Mouse (Mus musculus): ENCODE results near the gene Ptprt.

The Ptprt gene

DNA sequence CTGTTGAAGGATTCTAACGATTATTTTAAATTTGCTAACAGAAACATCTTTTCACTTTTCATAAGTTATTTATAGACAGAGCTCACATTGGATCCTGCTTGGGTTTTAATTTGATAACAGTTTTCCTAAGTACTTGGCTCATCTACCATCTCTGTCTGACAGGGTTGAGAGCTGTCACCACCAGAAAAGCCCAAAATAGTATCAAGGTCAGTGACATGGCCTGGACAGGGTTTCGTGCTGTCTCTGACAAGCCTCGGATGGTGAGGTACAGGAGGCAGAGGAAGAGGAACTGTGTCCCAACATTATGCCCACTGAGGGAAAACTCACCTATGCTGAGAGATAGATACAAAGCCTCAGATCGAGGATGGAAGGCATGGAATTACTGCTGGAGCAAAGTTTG, 79.3 kb downstream of the Ptprt start:
- no peak for DNase-seq

DNA sequence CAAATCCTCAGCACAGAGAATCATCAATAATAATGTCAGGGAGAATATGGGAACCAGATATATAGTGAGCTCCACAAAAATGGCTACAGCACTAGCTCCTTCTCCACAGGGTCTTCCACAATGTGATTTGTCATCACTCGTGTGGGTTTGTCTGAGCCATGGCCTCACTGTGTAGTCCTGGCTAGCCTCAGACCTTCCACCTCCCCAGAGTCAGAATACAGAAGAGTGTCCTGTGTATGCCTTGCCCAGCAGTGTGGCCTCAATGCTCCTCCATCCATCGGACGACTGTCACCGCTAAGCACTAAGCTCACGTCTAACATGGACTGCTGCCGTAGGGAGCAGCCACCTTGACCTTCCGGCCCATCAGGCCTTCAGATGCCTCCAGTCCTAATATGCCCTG, 83.1 kb downstream of the Ptprt start:
- DNase-seq = no peak

DNA sequence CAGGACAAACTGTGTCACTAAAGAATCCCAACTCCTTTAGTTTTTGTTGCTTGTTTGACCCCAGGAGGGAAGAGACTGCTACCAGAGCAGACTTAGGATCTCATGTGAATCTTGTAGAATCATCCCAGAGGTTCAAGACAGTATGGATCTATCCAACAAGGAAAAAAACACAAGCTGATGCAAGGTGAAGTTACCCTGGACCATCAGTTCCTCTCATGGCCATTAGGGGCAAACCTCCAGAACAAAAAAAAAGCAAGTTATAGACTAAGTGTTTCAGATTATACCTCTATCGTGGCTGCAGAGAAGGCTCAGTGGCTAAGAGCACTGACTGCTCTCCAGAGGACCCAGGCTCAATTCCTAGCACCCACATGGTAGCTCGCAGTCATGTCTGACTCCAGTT, 88.1 kb downstream of the Ptprt start:
- no peak for DNase-seq

DNA sequence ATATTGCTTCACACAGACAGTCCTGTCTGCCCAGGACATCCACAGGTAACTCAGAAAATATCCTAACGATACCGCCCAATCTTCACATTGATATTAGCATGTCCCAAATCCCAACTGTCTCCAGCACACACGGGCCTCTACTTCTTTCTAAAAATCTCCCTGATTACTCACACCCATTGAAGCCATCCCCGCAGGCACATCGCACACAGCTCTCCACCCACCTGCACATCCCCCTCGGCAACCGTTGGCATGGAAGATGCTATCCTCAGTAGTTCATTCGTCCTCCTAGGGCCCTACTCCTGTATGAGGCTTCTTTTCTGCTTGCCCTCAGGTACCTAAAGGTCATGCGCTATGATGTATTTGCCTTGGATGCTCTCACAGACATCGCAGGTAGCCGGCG, 89.9 kb downstream of the Ptprt start:
- no peak for DNase-seq

DNA sequence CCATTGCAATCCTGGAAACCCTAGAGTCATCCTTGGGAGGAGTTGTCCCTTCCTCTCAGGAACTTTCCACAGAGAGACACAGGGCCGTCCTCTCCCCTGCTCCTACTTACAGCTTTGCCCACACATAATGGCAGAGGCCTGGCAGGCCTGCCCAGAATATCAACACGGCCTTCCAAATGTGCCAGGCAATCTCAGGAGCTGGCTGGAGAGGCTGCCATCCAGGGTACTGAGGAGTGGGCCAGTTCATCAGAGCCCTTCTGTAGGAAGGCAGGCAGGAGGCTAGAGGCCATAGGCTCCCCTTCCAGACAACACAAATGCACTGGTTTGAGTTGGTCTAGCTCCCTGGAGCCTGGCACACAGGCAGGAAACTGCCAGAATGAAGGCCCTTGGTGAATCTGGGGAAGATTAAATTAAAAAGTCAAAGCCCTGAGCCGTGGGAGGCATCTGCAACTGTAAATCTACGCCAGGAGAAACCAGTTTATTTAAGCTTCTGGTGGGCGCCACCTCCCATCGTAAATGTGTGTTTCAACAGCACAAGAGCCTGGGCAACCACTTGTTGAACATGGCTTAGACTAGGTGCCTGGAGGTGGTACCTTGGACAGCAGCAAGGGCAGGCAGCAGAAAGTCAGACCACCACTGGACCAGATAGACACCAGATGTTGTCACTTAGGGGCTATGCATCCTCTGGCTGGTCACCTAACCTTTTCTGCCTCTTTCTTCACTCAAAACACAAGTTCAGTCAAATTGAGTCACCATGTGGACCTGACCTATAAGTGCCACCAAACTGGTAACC, 92.4 kb downstream of the Ptprt start:
- no peak for DNase-seq

DNA sequence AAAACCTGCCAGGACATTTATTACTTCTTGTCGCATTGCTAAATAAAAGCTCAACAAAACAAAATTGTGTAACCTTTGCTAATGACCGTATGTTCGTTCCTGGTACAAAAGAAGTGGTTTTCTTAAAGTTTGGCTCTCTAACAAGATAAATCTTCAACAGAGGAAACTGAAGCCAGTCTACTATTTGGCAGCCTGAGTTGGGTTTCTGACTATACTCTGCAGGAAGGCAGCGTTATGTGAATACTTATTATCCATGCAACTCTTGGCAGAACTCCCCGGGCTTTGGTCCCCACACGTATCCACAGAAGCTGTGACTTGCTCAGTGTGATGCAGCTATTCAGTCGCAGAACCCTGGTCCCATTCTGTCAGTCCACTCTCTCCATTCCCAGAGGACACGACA, 112.6 kb downstream of the Ptprt start:
- DNase-seq = no peak

DNA sequence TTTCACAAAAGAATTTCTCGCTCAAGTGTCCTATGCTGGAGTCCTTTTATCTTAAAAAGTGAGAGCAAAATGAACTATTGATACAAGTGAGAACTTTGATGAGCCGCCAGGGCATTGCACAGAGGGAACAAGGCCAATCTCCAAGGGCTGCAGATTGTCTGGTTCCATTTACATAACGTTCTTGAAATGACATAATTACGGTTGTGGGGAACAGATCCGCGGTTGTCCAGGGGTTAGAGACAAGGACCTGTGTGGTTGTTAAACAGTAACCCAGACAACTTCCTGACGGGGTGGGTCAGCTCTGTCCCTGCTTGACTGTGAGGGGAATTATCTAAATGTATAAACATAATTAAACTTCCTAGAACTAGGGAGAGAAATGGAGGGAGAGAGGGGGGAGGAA, 129.3 kb downstream of the Ptprt start:
- DNase-seq = no peak

DNA sequence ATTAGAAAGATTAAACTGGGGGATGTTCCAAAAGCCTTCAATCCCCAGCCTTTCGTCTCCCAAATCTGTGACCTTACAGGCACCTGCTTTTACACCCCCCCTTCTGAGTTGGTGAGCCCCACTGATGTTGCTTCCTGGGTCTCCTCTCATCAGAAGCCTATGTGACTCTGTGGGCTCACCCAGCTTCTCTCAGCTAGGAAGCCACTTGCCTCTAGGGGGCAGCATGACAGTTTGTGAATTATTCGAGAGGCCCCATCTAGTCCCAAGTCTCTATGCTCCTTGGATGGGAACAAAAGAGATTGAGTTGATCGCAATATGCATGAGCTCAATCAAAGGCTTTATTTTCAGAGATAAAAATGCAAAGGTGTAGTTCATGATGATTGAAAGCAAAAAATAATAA, 132.0 kb downstream of the Ptprt start:
- peak in 1 of 2 experiments; percentile 4 for DNase-seq

DNA sequence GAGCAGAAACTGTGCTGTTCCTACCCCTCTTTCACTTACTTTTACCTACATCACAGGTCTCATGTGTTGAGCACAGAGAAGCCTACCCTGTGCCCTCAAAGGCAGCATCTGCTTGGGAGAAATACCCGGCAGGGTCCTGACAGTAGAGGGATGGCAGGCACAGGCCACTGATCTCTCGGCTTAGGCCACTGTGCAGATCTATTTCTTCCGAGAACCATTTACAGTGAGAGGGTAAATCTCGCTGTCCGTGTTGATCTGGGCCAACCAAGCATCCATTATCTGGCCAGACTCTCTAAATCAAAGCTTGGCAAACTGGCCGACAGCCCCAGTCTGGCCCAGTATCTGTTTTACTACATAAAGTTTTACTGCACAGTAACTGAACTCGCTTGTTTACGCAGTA, 145.0 kb downstream of the Ptprt start:
- DNase-seq = no peak

DNA sequence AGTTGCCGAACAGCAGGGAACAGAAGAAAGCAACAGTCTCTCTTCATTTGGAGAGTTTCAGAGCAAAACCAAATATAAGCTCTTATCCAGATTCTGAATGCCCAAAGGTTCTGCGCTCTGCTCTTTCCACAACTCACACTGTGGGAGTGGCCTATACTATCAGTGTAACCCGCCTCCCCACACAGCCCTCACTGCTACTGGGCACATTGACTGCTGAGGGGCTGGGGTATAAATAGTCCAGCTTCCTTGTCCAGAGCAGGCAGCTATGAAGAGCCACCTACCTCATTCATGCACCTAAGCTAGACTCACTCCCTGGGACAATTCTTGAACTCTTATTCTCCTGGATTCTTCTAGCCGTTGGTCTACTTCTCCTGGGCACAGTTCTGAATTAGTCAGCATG, 147.9 kb downstream of the Ptprt start:
- DNase-seq = no peak

DNA sequence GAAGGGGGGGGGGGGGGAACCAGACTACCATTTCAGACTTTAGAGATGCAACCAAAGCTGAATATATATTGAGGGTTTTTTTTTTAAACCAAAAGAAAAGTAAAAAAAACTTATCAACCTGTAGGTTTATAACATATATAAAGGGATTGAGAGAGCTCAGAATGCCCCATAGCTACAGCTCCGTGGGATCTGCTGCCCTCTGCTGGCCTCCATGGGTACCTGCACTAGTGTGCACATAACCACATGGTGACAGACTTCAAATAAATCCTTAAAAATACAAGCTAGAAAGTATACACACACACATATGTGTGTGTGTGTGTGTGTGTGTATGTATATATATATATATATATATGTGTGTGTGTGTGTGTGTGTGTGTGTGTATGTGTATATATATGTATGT, 148.9 kb downstream of the Ptprt start:
- DNase-seq = no peak

DNA sequence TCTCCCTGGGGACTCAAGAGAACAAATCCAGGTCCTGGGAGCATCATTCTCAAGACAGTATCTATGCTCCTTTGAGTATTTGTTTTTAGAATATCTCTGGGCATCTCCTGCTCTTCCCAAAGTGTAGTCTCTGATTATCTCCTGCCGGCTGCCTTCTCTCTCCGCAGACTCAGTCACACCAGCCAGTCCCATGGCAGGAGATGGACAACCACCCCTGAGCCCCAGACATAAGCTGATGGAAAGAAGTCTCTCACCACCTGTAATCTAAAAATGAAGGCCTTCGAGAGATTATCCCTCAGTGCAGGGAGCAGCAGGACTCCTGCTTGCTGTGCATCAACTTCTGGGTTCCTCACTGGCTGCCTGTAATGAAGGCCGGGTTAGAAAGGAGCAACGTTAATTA, 151.9 kb downstream of the Ptprt start:
- no peak for DNase-seq

DNA sequence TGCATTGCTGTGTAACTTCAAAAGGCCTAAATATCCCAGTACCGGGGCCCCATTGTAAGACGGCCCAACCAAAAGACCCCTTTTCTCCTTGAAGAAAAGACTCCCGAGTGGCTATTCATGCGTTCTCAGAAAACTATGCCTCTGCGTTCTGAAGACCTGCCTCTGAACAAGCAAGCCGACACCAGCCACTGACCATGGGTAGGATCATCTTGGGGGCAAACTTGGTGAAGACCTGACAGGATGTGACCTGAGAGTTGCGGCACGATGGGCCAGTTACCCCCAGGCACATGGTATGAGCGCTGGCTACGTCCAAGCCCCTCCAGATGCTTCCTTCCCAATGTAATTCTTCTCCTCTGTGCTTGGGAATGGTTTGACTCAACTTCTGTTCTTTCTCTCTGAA, 153.3 kb downstream of the Ptprt start:
- DNase-seq = no peak

DNA sequence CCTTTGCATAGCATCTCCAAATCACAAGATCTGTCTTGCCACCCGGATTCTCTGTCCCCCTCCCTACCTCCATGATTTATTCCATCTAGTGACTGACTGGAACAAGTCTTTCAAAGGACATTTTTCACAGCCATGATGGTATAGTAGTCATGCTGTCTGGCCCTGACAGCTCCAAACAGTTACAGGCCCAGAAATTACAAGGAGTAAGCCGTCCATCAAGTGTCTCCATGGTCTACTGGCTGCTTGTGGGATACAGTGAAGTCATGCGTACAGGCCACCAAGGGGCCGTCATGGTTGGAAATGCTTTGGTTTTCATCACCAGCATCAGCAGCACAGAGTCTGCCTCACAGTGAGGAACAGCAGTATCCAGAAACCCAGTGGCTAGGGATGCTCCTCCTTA, 156.1 kb downstream of the Ptprt start:
- no peak for DNase-seq

DNA sequence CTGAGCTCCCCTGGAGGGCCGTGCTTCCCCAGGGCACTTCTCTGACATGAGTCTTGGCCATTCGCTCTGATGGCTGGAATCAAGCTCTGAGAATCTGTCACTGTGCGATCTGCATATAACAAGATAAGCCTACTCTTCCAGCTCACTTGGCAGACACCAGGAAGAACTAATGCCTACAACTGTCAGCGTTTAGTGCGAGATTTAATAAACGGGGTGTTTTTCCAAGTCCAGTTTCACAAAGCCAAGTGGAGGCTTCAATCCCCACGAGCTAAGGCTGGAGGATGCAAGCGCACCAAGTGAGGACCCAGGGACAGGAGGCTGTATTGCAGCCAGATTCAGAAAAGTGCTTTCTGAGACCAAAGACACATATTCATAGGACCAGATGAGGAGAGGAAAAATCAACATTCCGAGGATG, 161.4 kb downstream of the Ptprt start:
- no peak for DNase-seq

DNA sequence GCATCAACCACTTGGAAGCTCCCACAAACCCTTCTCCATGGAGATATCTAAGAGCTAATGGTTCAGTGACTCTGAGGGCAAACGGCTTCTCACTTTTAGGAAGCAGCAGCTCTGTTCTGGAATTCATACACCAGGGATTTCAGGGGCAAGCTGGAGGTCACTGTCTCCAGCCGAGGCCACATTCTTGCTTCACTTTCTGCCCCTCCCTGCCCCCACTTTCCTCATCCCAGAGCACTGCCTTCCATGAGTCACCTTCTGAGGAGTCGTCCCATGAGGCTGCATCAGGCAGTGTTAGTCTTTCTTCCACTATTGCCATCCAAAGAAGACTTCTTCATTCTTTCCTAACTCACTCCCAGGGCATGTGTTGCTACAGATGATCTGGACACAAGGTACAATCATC, 162.8 kb downstream of the Ptprt start:
- no peak for DNase-seq

DNA sequence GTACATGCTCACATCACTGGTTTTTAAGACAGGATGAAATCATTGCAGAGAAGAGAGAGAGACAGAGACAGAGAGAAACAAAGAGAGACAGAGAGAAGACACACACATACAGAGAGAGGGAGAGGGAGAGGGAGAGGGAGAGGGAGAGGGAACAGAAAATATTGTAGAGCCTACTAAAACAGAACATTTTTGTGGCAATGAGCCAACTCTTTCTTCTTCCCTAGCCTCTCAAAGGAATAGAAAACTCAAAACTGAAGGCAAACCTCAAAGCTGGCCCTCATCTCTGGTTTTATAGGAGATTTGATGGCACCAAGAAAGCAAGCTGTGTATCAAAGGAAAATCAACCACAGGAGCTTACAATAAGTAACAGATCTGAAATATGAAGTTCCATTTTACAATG, 176.9 kb downstream of the Ptprt start:
- DNase-seq = no peak

DNA sequence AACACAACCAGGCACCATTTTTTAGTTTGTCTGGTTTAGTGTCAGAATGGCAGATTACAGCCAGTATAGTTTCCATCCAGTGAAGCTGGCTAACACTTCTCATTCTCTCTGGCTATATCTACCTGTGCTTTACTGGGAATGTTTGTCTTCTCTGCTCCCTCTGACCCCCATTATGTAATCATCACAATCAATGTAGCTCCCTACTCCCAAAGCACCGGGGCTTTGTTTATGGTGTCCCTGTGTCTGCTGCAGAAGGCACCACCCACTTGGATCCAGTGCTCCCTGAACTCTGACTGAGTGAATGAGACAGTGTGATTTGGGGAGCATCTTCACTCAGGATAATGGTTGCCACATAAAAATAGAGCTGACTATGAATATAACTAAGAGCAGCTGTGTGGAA, 217.8 kb downstream of the Ptprt start:
- no peak for DNase-seq

DNA sequence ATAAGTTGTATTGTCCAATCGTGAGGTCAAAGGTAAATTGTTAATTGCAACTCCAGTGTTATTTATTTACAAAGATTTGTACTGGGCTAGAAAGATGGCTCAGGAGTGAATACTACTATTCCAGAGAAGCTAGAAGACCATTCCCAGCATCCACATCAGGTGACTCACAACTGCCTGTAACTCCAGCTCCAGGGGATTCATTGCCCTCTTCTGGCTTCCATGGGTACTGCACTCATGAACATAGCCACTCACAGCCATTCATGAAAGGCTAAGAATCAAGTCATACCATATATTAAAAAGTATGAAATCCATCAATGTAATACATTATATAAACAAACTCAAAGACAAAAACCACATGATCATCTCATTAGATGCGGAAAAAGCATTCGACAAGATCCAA, 224.3 kb downstream of the Ptprt start:
- DNase-seq = peak in 1 of 2 experiments; percentile 14

DNA sequence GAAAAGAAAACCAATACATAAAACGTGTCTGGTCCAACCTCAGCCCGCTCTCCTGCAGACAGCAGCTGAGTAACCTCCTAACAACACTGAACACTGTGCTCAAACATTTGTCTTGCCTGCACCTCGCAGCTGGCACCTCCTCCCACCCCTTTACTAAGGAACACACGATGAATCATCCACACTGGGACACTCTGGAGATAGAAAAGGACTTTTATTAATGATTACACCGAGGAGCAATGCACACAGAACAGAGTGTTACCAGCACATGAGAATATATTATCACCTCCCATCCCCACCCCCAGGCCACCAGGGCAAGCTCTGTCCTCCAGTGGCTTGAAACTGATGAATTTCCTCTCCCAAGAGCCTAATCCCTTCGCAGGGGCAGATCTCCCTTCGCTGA, 230.8 kb downstream of the Ptprt start:
- DNase-seq = no peak

DNA sequence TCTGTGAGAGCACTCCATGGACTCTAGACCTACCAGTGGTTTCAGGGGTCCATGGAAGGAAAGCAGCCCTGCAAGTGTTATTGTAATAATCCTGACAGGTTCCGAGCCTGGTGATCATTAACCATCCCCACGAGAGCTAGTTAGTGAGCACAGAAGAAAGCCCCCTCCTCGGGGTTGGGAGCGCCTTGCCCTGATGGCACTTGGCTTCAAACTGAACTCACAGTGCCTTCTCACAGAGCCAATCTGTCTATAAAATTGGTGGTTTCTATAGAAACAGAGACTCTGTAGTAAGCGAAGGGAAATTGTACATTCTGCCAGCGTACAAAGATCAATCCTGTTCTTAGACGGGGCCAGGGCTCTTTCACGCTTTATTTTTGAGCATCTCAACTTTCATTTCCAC, 234.8 kb downstream of the Ptprt start:
- DNase-seq = no peak

DNA sequence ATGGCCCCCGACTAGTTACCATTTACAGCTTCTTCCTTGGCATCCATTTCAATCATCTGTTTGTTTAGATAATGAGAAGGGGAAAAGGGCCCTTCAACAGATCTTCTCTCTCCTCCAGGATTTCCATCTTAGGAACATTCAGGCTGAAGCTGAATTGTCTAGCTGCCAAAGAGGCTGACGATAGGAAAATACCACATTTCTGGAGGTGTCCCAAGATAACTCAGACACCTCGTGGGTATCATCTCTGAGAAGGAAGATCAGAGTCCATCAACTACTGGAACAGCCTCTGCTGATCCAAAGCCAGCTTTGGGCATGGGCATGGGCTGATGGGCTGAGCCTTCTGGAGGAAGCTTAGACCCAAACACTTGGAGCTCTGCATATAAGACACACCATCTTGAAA, 242.8 kb downstream of the Ptprt start:
- DNase-seq = peak in 1 of 2 experiments; percentile 4

DNA sequence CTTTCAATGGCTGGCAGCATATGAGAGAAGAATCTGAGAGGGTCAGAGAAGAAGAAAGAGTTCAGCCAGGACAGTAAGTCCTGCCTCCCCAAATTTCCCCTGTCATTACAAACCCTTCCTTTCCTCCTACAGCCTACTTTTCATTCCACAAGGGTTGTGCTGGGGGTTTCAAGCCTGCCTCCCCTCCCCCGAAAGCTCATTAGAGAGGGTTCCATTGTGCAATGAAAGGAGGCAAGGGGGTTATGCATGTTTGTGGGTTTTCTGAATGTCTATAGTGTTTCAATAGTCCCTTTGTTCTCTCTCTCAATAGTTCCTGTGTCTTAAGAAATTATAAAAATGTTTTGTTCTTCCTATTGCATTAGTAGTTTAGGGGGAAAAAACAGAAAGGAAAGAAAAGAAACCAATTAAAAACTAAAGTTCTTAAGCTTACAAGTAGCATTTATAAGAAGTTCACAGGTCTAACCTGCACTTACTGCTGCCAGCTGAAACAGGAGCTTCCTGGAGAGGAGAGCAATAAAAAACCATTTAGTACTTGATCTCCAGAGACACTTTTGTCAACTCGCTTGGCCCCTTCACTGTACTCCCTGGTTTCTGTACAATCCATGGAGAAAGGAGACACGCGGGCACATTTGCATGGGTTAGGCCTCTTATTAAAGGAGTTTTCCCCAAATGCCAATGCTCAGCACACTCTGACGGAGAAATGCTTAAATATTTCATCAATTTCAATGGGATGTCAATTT, 247.7 kb downstream of the Ptprt start:
- DNase-seq = no peak

DNA sequence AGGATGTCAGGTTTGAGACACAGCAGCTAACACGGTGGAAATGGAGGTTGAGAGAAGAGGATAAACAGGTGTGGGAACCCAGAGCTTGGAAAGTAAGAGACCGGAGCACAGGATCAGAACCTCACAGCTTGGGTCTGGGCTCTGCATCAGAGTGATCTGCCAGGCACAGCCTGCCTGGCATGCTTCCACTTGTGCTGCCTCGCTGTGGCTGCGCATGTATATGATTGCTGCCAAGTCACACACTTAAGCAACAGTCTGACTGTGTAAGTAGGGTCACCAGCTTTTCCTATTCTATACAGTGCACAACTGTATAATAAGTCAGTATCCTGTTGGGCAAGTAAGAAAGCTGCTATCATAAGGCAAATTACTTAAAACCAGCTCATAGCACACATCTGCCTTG, 249.9 kb downstream of the Ptprt start:
- DNase-seq = no peak

DNA sequence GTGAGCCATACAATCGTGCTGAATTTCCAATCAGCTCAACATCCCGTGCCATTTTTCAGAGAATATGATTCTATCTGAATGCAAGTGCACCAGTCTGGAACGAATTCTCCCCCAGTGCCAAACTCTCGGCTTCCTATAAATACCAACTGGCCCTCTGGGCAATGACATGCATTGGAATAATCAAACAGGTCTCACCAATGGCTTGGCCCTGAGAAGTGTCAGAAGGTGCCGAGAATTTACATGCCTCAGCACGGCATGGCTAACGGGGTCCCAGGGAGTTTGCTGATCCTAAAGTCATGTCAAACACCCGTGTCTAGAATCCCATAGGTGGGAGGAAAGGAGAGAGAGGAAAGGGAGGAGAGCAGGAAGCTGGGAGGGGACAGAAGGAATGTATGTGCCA, 251.7 kb downstream of the Ptprt start:
- DNase-seq = no peak
